Mouse (Mus musculus): ENCODE results near the gene Wdr26.

- no peak for TF ChIP-seq CTCF (IDR thresholded peaks at IDR 0.05; ENCODE audit: low read depth)
- no peak for TF ChIP-seq EP300 (IDR thresholded peaks at IDR 0.05; ENCODE audit: low read depth)
Observed at GRCm38 (mm10) chr1:181233734-181234133, 21.9 kb upstream of the Wdr26 start.

All from heart, postnatal 0 days (tissue).